Mouse (Mus musculus): ENCODE measurements at regions not wholly inside any gene's neighbourhood (a gene's known extent, or its start where the extent isn't known, plus 50 kb on each side); places are given as distances from the start of the nearest gene placed in this dataset.
A peak's percentile ranks its signal among the peaks of the same experiment; 100 is the strongest.

- ATAC-seq (replicated peaks; ENCODE audit: poor library complexity, severe bottlenecking), result no peak
Measured at GRCm38 (mm10) chr13:59317458-59318005, 267.5 kb downstream of the Agtpbp1 start.

GRCm38 (mm10) chr13:59315811-59316210 lies 269.2 kb downstream of the Agtpbp1 start:
- no peak for ATAC-seq (replicated peaks; ENCODE audit: poor library complexity, severe bottlenecking)

GRCm38 (mm10) chr13:59314419-59314818 lies 270.6 kb downstream of the Agtpbp1 start:
- no peak for ATAC-seq (replicated peaks; ENCODE audit: poor library complexity, severe bottlenecking)

- ATAC-seq (replicated peaks; ENCODE audit: poor library complexity, severe bottlenecking), result no peak
Measured at GRCm38 (mm10) chr13:59313725-59314330, 271.2 kb downstream of the Agtpbp1 start.

GRCm38 (mm10) chr13:59292905-59293304 lies 292.1 kb downstream of the Agtpbp1 start:
- no peak for ATAC-seq (replicated peaks; ENCODE audit: poor library complexity, severe bottlenecking)

GRCm38 (mm10) chr13:59289127-59289526 lies 295.9 kb downstream of the Agtpbp1 start:
- peak; percentile 40; the same call in 1 of the 2 replicates for ATAC-seq (replicated peaks; ENCODE audit: poor library complexity, severe bottlenecking)

GRCm38 (mm10) chr13:59281199-59281598 lies 303.8 kb downstream of the Agtpbp1 start:
- ATAC-seq (replicated peaks; ENCODE audit: poor library complexity, severe bottlenecking), result no peak

GRCm38 (mm10) chr13:59279136-59279535 lies 305.9 kb downstream of the Agtpbp1 start:
- no peak for ATAC-seq (replicated peaks; ENCODE audit: poor library complexity, severe bottlenecking)

- peak; percentile 52 for ATAC-seq (replicated peaks; ENCODE audit: poor library complexity, severe bottlenecking)
Measured at GRCm38 (mm10) chr13:59271661-59272060, 313.4 kb downstream of the Agtpbp1 start.

- peak; percentile 59 for ATAC-seq (replicated peaks; ENCODE audit: poor library complexity, severe bottlenecking)
Measured at GRCm38 (mm10) chr13:59266854-59267253, 318.2 kb downstream of the Agtpbp1 start.

GRCm38 (mm10) chr13:59264126-59264525 lies 320.9 kb downstream of the Agtpbp1 start:
- no peak for ATAC-seq (replicated peaks; ENCODE audit: poor library complexity, severe bottlenecking)

GRCm38 (mm10) chr13:59261924-59262323 lies 323.1 kb downstream of the Agtpbp1 start:
- no peak for ATAC-seq (replicated peaks; ENCODE audit: poor library complexity, severe bottlenecking)

GRCm38 (mm10) chr13:59255798-59256435 lies 329.1 kb downstream of the Agtpbp1 start:
- no peak for ATAC-seq (replicated peaks; ENCODE audit: poor library complexity, severe bottlenecking)

- no peak for ATAC-seq (replicated peaks; ENCODE audit: poor library complexity, severe bottlenecking)
Measured at GRCm38 (mm10) chr13:59253667-59254558, 331.1 kb downstream of the Agtpbp1 start.

GRCm38 (mm10) chr13:59251252-59252006 lies 333.6 kb downstream of the Agtpbp1 start:
- ATAC-seq (replicated peaks; ENCODE audit: poor library complexity, severe bottlenecking), result 0 out of 2 replicates have a peak, but pooled peaks have one; percentile 30

GRCm38 (mm10) chr13:59248411-59248810 lies 336.6 kb downstream of the Agtpbp1 start:
- ATAC-seq (replicated peaks; ENCODE audit: poor library complexity, severe bottlenecking), result no peak

- no peak for ATAC-seq (replicated peaks; ENCODE audit: poor library complexity, severe bottlenecking)
Measured at GRCm38 (mm10) chr13:59246984-59247537, 338.0 kb downstream of the Agtpbp1 start.

GRCm38 (mm10) chr13:59246070-59246469 lies 339.0 kb downstream of the Agtpbp1 start:
- ATAC-seq (replicated peaks; ENCODE audit: poor library complexity, severe bottlenecking), result no peak; the same call in 1 of the 2 replicates

- peak; percentile 61 for ATAC-seq (replicated peaks; ENCODE audit: poor library complexity, severe bottlenecking)
Measured at GRCm38 (mm10) chr13:59244622-59245021, 340.4 kb downstream of the Agtpbp1 start.

GRCm38 (mm10) chr13:59242671-59243070 lies 342.4 kb downstream of the Agtpbp1 start:
- peak; percentile 77 for ATAC-seq (replicated peaks; ENCODE audit: poor library complexity, severe bottlenecking)

All from granulocyte monocyte progenitor cell, adult 5-6 weeks (primary cell).